Mouse (Mus musculus) CD4-positive, CD25-positive, alpha-beta regulatory T cell, adult 4 months (primary cell): ENCODE measurements around the gene Tmem129. TPM values are rescaled to one million over a fixed set of nuclear protein-coding genes. Genes with fewer than 3 reads are reported as not detected.

Experiments used
- ATAC-seq: one replicate; pipeline ENCODE4 v1.8.0; 2017
- polyA plus RNA-seq, 2 experiments: library from polyadenylated mRNA; unstranded; fragments of 100-300 nt; shearing (Covaris generic); gene quantifications; one replicate each; pipeline ENCODE4 v1.2.1; 2017

Tmem129 gene
- polyA plus RNA-seq: 10 to 100 TPM; 33.7 to 42.9 TPM

DNA sequence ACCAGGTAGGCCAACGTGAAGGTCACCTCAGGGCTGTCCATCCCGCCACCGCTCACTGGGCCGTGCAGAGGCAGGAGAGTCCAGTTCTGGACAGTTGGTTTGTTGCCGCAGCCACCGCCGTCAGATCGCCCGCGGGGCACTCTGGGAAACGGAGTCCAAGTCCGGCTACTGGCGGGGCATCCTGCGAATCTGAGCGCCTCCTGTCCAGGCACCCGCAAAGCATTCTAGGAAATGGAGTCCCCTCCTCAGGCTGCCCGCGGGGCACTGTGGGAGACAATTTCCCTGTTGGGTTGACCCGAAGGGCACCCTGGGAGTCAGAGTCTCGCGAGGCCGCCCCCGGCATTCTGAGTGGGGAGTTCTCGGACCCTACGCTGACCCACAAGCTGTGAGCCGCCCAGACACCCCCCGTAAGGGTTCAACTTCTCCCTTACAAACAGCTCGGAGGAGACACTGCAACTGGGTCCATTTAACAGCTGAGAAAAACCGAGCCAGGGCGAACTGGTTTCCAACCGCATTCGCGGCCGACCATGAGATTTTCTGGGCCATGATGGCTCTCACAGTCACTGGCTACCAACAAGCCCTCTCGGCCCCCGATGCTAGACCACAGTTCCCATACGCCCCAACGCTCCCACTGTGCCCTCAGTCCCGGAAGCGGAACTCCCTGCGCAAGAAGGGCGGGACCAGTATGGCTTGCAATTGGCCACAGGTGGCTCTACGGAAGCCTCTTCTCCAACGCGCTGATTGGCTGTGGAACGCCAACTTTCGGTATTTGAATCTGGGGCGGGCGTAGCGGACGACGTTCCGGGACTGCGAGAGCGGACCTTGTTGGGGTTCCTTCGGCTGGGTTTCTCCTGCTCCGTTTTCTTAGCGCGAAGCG is at the start of gene Tmem129, which contains the start of gene Tacc3:
Gene Tmem129, minus strand, starts transcription at position 630 of the 877 bp plus-strand sequence.
Gene Tacc3, plus strand, starts transcription at position 342 of the 877 bp plus-strand sequence.
- ATAC-seq: peak; percentile 91

- ATAC-seq: no peak
These were observed 48.9 kb upstream of the Tmem129 start for GRCm38 (mm10) chr5:33707163-33707562.

DNA sequence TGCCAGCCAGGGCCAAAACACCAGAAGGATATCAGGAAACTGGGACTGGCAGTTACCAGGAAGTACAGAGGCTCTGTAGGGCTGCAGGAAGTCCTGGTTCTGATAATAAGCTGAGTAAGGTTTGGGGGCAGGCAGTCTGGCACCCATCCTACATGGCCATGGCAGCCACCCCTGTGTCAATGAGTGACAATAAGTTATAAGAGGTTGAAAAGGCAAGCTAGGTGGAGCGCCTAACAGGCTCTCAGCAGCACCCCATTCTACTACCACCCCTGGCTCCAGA is 48.1 kb upstream of the Tmem129 start:
- ATAC-seq: no peak

GRCm38 (mm10) chr5:33705612-33706349 is 47.6 kb upstream of the Tmem129 start:
- ATAC-seq: no peak

GRCm38 (mm10) chr5:33704945-33705611 is 46.9 kb upstream of the Tmem129 start:
- ATAC-seq: no peak

- no peak for ATAC-seq
These were observed 45.8 kb upstream of the Tmem129 start for GRCm38 (mm10) chr5:33703999-33704398.

DNA sequence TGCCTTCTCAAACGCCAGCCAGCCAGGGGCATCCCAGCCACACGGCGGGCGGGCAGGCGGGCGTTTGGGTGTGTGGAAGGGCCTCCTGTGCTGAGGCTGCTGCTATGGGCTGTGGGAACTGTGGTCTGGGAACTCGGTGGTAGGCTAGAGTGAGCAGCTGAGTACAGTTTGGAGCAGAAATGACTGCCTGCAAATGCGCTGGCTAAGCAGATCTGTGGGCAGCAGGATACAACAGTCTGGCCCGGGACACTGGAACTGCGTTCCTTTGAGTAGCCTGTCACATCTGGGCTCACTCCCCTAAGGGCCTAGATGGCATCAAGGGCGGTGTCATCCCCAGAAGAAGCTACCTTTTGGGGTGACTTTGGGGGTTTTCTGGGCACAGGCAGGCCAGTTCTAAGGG is 43.6 kb upstream of the Tmem129 start:
- ATAC-seq: no peak

DNA sequence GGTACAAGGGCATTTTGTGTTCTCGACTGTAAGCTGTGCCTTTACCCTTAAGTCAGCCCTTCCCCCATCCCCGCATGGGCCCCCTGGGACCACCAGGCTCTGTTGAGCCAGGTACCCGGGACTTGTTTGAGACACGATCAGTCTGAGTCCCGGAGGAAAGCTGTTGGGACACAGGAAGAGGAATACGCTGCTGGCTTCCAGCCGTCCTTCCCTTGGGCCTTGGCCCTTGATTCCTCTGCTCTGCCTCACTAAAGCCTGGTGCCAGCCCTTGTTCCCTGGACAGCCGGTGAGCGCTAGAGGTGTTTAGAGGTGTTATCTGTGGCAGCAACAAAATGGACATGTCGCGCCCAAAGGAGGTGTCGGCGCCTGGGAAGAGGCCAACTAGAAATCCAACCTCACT is 41.8 kb upstream of the Tmem129 start:
- no peak for ATAC-seq

- ATAC-seq: no peak
These were observed 40.5 kb upstream of the Tmem129 start for GRCm38 (mm10) chr5:33698669-33699068.

GRCm38 (mm10) chr5:33697947-33698512 is 39.8 kb upstream of the Tmem129 start:
- no peak for ATAC-seq

- no peak for ATAC-seq
These were observed 39.3 kb upstream of the Tmem129 start for GRCm38 (mm10) chr5:33697534-33697933.

DNA sequence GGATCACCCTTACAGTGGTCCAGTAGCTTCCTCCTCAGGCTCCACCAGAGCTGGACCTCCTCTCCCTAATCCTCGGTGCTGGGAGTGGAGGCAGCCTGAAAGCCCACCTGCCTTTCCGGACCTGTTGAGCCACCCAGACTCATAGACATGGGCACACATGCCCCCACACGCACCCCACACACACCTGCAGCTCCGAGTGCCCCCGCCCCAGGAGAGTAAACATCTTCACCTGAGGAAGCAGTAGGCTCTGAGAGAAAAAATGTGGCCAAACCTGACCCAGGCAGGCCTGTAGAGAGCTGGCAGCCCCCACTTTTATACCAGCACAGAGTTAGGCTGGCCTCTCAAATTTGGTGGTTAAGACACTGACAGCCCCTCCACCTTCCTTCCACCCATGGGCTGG is 38.2 kb upstream of the Tmem129 start:
- ATAC-seq: no peak

DNA sequence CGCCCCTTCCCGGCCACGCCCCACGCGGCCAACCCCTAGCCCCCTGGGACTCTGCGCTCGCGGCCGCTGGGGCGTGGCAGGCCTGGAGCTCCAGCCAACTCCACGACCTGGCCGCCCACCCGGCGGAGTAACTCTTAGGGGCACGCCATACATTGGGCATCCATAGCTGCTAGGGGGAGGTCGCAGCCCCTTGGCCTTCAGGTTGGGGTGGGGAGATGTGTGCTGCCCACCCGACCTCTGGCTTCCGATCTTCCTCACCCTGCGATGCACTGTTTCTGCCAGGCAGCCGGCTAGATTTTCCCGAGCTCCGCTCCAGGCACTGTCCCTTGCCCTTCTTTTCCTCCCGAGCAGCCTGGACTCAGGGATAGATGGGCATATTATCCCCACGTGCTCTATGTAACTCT is 37.5 kb upstream of the Tmem129 start:
- no peak for ATAC-seq

- no peak for ATAC-seq
These were observed 36.9 kb upstream of the Tmem129 start for GRCm38 (mm10) chr5:33694848-33695717.

DNA sequence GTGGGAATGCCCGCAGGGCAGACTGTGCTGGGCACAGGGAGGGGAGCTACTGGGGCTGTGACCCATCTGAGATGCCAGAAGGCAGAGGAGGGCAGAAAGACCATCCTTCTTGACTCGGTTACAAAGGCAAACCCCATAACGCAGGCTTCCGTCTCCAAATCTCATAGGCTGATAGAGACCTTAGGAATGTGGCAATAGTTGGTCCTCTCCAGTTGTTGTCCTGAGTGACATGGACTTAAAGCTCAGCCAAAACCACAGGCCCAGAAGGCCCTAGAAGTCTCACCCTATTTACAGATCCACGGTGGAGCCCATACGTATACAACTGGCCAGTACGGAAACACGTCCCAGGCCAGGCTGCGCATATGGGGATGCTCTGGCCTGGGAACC is 36.2 kb upstream of the Tmem129 start:
- no peak for ATAC-seq

- no peak for ATAC-seq
These were observed 34.2 kb upstream of the Tmem129 start for GRCm38 (mm10) chr5:33692393-33692792.

DNA sequence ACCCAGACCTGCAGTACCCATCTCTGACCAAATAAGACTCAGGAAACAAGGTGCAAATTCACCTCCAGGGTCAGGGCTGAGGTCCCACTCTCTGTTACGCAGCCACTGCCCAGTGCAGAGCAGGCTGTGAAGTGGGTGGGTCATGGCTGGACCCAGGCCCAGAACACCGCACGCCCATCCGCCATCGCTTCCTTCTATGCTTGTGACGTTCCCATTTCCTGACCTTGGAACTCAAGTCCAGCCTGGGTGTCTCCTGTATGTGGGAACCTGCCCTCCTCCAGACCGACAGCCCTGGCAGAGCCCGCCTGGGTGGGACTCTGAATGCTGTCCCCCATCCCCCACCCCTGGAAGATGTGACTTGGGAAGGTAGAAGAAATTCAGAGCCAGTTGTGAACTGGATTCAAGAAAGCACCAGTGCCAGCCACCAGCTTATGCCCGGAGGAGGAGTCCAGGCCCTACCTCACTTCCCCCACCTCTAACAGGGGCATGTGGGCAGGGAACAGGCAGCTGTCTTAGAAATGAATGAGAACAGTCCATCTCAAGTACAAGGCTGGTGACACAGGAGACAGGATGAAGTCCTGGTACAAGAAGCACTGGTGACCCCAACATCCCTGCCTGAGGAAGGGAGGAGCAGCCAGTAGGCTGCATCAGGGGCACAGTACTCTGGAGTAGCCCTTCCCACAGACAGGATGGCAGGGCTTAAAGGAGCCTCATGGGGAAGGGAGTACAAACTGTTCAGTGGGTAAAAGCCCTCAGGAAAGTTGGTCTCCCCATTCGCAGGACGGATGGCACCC is 31.8 kb upstream of the Tmem129 start:
- no peak for ATAC-seq

DNA sequence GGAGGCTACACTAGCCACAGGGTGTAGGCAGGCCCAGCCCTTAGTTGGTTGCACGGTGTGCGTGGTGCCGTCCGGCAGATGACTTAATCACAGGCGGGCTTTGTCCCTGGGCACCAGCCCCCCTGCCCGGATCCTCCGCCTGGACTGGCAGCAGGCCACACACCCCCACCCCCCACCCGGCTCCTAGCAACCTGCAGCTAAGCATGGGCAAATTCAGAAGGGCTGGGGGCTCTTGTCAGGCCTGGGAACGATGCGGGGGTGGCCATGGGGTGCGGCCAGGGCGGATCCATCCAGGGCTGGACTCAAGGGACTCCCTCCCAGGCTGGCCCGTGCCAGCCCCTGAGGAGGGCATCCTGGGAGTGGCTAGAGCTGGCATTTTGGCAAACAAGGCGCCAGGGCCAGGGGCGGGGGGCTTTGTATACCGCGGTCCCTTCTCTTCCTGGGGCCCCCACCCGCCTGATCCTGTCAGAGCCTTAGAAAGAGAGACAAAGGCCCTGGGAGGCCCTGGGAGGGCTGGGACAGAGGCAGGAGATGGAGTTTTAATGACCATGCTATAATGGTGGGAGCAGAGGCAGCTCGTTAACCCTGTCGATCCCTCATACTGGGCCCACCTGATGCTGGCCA is 31.1 kb upstream of the Tmem129 start:
- no peak for ATAC-seq

DNA sequence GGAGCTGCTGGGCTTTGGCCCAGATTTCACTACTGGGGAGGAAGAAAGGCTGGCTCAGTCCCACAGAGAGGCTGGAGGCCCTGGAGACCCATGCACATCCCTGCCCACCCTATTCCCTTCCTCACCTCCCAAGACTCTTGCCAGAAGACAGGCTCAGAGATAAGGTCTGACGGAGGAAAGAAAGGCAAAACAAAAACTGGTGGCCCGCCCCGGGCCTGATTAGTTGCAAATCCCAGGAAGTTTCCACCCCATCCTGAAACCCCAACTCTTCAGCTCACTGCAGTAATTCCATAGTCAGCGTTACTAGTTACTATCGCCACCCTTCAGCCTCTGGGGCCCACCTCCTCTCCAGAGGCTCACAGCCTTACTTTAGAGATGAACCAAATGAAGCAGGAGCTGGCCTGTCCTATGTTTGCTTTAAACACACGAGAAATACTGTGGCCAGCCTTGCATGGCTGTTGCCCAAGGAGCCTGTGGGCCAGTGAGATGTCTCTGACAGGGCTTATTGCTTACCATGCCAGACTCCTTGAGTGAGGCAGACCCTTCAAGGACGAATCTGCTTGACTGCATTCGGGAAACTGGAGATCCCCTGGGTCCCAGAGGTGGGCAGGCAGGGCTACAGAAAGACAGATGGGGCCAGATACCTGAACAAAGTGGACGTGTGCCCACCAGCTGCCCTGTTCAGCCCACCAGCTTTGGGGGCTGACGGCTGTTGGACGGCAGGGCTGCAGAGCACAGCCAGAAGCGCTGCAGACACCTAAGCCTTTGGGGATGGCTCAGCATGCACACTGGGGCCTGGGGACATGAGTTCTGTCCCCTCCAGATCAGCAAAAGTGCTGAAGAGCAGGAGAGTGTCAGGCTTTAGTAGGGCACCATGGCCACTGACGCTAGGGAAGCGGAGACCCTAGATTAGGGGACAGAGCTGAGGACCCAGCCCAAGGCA is 30.3 kb upstream of the Tmem129 start:
- no peak for ATAC-seq

DNA sequence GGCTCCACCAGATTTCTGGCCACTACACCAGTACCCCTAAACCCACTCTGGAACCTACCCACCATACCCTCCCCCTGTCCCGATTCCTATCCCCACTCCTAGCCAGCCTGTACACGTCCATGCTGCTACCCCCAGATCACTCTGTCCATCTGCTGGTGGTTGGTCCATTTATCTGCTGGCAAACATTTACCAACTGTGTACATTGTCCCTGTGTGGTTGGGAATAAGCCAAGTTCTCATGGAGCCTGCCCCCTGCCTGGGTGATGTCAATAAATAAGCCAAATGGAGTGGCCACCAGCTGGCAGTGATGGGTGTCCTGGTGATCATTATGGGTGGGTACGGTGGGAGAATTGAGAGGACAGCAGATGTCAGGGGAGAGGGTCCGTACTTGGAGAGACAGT is 28.9 kb upstream of the Tmem129 start:
- no peak for ATAC-seq
